Mouse (Mus musculus) forebrain, postnatal 0 days (tissue): Measurements from ENCODE around the gene Fam214b. TPM values are rescaled to one million over a fixed set of nuclear protein-coding genes. Genes with fewer than 3 reads are reported as not detected.
"Not testable (repeated sequence)": the region's sequence is repeated elsewhere in the genome, so short reads cannot be mapped to it uniquely, and the experiment has no call there.

ENCODE experiments used
- ATAC-seq: fragments of 200-750 bp; cut with Nextera tagmentation; 2 replicates; pipeline ENCODE4 v1.8.0; 2017; ENCODE audit warnings: mild to moderate bottlenecking, moderate library complexity
- DNase-seq: peaks from one replicate; pipeline ENCODE4 v3.0.0-alpha.2; 2015
- H3K27ac ChIP-seq: fragments of 300-500 bp; sonication (generic); 2 replicates; pipeline ENCODE4 v1.5.1; 2014; ENCODE audit warnings: low read depth, mild to moderate bottlenecking, antibody characterized with exemption, low read length, moderate library complexity, mixed read lengths
- H3K27me3 ChIP-seq: fragments of 300-500 bp; sonication (generic); 2 replicates; pipeline ENCODE4 v1.6.1; 2014; ENCODE audit warnings: mild to moderate bottlenecking, low read length, mixed read lengths; ENCODE audit not compliant: insufficient read depth
- H3K36me3 ChIP-seq: fragments of 300-500 bp; sonication (generic); 2 replicates; pipeline ENCODE4 v1.6.1; 2014; ENCODE audit warnings: mild to moderate bottlenecking, moderate library complexity; ENCODE audit not compliant: insufficient read depth
- H3K4me1 ChIP-seq: fragments of 300-500 bp; sonication (generic); 2 replicates; pipeline ENCODE4 v1.6.1; 2014; ENCODE audit warnings: antibody characterized with exemption; ENCODE audit not compliant: insufficient read depth
- H3K4me2 ChIP-seq: fragments of 300-500 bp; sonication (generic); 2 replicates; pipeline ENCODE4 v1.6.1; 2014; ENCODE audit warnings: low read depth, mild to moderate bottlenecking, moderate library complexity
- H3K4me3 ChIP-seq: fragments of 300-500 bp; sonication (generic); 2 replicates; pipeline ENCODE4 v1.5.1; 2014; ENCODE audit warnings: low read depth, low read length, mixed read lengths
- H3K9ac ChIP-seq: fragments of 300-500 bp; sonication (generic); 2 replicates; pipeline ENCODE4 v1.6.1; 2014; ENCODE audit warnings: mild to moderate bottlenecking
- H3K9me3 ChIP-seq: fragments of 300-500 bp; sonication (generic); 2 replicates; pipeline ENCODE4 v1.6.1; 2016; ENCODE audit warnings: low read length
- CTCF ChIP-seq: sonication (generic); IDR thresholded peaks from 2 replicates; pipeline ENCODE4 v1.5.1; 2016; ENCODE audit warnings: antibody characterized with exemption, control low read depth, low read depth
- WGBS: fragments of 180-500 bp; shearing (Covaris S2); extraction: QIAGEN DNeasy Blood & Tissue Kit; methylation state at CpG from one replicate; pipeline ENCODE4 v1.1.7; 2014; 5-methylcytosine and 5-hydroxymethylcytosine counted together
- polyA plus RNA-seq: library from polyadenylated mRNA; unstranded; fragments of >200 nt; fragmentation: Nextera tagmentation; extraction: Ambion mirVana; gene quantifications from 2 replicates; pipeline ENCODE4 v1.2.1, GENCODE M21; 2015
- total RNA-seq: library from RNA; depleted of rRNA; stranded (reverse); fragments of >200 nt; gene quantifications from 2 replicates; pipeline ENCODE4 v1.2.3, GENCODE M21; 2014

Fam214b gene
- total and polyA plus RNA-seq, 2 experiments from 2014 or later: 30.9 to 42.3 TPM

DNA sequence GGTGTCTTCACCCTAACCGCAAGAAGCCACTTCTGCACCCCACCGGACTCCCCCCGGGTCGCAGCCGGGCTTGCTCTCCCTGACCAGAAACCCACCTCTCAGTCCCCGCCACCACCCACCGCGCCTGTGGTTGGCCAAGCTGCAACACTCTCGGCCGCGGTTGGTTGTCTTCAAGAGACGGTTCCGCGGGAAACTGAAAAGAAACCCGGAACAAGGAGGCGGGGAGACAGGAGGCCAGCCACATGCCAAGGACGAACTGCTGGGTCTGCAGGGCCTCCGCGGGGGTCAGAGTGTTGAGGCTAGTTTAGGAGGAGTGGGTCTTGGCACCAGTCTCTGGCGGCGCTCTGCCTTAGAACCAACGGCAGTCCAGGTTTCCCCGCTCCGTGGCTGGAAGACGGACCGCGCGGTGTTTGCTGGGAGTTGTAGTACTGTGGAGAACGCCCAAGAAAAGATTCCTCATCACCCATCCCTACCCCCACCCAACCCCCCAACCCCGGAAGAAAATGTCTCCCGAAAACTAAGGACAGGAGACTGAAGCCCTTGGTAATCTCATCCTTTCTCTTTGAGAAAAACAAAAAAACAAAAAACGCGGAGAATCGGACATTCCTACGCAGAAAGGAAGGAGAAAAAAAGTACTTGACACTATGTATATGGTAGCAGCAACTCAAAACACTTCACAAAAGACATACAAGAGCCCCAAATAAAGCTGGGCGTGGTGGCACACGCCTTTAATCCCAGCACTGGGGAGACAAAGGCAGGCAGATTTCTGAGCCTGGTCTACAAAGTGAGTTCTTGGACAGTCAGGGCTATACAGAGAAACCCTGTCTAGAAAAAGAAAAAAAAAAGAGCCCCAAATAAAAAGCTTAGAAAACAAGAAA, 35.6 kb downstream of the Fam214b start, which contains the start of gene Fancg:
Gene Fancg (minus strand): TSS at position 346 of the 878 bp plus-strand sequence.
- peaks cover 8% of the 10 kb centered on the region; the same call in 1 of the 2 replicates for H3K4me1 ChIP-seq
- TF ChIP-seq CTCF: no peak
- DNase-seq (peak; percentile 88), ATAC-seq (peak; percentile 96)
- WGBS: 1% methylated on average over 37 of the region's 37 CpGs
- H3K27ac ChIP-seq: peak within 1 kb of the TSS; percentile 21; the same call in 1 of the 2 replicates
- H3K9me3 ChIP-seq: no peaks in the 10 kb centered on the region
- no peaks in the 10 kb centered on the region; the same call in 1 of the 2 replicates for H3K36me3 ChIP-seq
- H3K27me3 ChIP-seq: no peaks in the 10 kb centered on the region
- H3K4me2 ChIP-seq: peak within 1 kb of the TSS; percentile 81
- peak within 1 kb of the TSS; percentile 53 for H3K9ac ChIP-seq
- peak within 1 kb of the TSS; percentile 75 for H3K4me3 ChIP-seq

GRCm38 (mm10) chr4:43005765-43006164, 40.3 kb downstream of the Fam214b start:
- Histone ChIP-seq H3K4me1 (peaks cover 5% of the 10 kb centered on the region; the same call in 1 of the 2 replicates), H3K27me3 (no peaks in the 10 kb centered on the region), H3K4me2 (no peak overlapping the region), H3K36me3 (peaks cover 8% of the 10 kb centered on the region; the same call in 1 of the 2 replicates), H3K4me3 (no peak overlapping the region), H3K9ac (no peak overlapping the region), H3K27ac (no peak overlapping the region), H3K9me3 (no peaks in the 10 kb centered on the region)
- ATAC-seq (no peak), DNase-seq (peak; percentile 6)
- peak; percentile 56 for TF ChIP-seq CTCF
- WGBS: 53% methylated on average over 2 of the region's 2 CpGs

DNA sequence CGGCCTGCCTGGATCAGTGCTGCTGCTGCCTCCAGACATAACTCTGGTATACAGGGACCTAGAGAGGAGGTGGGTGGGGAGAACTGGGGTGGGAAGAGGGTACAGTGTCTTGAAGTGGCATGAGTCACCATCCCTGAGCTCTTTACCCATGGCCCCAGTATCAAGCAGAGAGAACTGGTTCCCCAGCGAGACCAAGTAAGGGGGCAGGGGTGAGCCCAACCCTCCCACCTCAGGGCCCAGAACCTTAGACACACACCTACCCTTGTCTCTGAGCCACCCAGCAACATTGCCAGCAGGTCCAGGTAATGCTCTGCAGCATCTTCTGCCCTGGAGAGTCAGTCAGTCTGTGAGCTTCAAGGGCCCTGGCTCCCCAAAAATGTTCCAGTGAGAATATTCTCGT, 41.1 kb downstream of the Fam214b start:
- Histone ChIP-seq H3K4me2 (no peak overlapping the region), H3K9me3 (no peaks in the 10 kb centered on the region), H3K9ac (no peak overlapping the region), H3K27ac (no peak overlapping the region), H3K36me3 (peaks cover 8% of the 10 kb centered on the region; the same call in 1 of the 2 replicates), H3K27me3 (no peaks in the 10 kb centered on the region), H3K4me1 (peaks cover 4% of the 10 kb centered on the region; the same call in 1 of the 2 replicates), H3K4me3 (no peak overlapping the region)
- TF ChIP-seq CTCF: no peak
- 95% methylated on average over 3 of the region's 3 CpGs for WGBS
- DNase-seq (no peak), ATAC-seq (no peak)

GRCm38 (mm10) chr4:43002756-43003439, 43.1 kb downstream of the Fam214b start:
- H3K9me3 ChIP-seq: no peaks in the 10 kb centered on the region
- no peak for ATAC-seq
- peaks cover 8% of the 10 kb centered on the region; the same call in 1 of the 2 replicates for H3K36me3 ChIP-seq
- H3K4me2 ChIP-seq: no peak overlapping the region
- H3K27me3 ChIP-seq: no peaks in the 10 kb centered on the region
- 77% methylated on average over 12 of the region's 12 CpGs for WGBS
- H3K4me3 ChIP-seq: no peak overlapping the region
- no peak for DNase-seq
- no peak overlapping the region for H3K27ac ChIP-seq
- H3K4me1 ChIP-seq: peaks cover 12% of the 10 kb centered on the region
- no peak overlapping the region for H3K9ac ChIP-seq
- no peak for TF ChIP-seq CTCF

DNA sequence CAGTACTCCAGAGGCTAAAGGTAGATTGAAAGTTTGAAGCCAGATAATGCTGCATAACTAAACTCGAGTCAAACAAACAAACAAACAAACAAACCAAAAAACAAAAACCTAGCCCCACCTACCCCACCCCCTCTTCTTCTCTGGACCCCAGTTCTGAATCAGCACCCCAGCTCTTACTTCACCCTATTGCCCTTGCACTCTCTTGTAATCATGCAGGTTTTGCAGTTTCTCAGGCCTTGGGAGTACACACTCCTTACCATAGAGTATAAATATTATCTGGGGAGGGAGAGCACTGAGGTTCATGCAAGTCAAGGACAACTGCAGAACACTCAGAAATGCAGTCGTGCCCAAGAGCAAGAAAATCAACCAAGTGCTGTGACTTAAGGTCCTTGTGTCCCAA, 44.7 kb downstream of the Fam214b start:
- no peak for DNase-seq
- Histone ChIP-seq H3K27ac (peak overlapping the region; percentile 76), H3K36me3 (peaks cover 8% of the 10 kb centered on the region; the same call in 1 of the 2 replicates), H3K9ac (no peak overlapping the region), H3K4me2 (no peak overlapping the region), H3K4me1 (peaks cover 18% of the 10 kb centered on the region), H3K4me3 (no peak overlapping the region), H3K9me3 (no peaks in the 10 kb centered on the region), H3K27me3 (no peaks in the 10 kb centered on the region)
- WGBS: 81% methylated on average over 2 of the region's 2 CpGs
- ATAC-seq: no peak
- no peak for TF ChIP-seq CTCF

DNA sequence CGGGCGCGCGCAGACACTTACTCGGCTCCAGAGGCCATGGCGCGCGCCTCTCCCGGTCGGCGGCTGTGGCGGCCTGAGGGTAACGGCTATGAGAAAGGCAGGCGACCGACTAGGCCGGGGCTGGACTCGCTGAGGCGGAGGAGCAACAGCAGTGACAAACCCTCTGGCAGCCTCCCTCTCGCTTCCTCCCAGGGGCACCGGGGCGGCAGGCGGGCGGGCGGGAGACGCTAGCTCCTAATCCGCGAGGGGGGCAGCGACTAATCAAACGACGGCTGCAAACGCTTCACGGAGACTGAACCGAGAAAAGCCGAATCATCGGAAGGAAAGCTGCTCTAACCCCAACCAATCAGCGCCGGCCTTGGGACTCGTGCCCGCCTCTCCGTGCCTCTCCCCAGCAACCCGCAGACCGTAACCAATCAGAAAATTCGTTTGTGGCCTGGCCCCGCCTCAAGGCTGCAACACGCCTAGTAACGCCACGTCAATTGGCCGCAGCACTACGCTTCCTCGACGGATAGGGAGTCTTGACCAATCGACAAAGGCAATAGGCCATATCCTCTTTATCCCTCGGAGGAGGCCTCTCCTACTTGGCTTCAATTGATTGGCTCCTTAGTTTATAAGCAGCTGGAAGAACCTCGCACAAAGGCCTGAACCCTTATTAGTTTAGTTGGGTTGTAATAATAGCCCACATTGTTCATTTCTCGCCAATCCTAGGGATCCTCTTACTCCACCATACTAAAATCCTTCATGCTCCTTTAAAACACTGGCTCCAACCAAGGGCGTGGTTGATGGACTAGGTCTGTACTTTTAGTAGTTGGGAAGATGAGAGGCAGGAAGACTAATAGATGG, 45.7 kb downstream of the Fam214b start, which contains the start of gene Vcp:
Gene Vcp (minus strand): TSS at position 367 of the 846 bp plus-strand sequence.
- Histone ChIP-seq H3K27ac (peak within 1 kb of the TSS; percentile 98), H3K9ac (peak within 1 kb of the TSS; percentile 97), H3K4me3 (peak within 1 kb of the TSS; percentile 82), H3K4me1 (peaks cover 18% of the 10 kb centered on the region), H3K4me2 (peak within 1 kb of the TSS; percentile 58)
- not testable (repeated sequence) for H3K36me3 ChIP-seq, H3K9me3 ChIP-seq, H3K27me3 ChIP-seq
- ATAC-seq (peak; percentile 98), DNase-seq (peak; percentile 100)
- WGBS: under 1% methylated on average over 47 of the region's 56 CpGs
